Comparison of ENCODE assay signal across 8 mouse cellular contexts in the genomic region with DNA sequence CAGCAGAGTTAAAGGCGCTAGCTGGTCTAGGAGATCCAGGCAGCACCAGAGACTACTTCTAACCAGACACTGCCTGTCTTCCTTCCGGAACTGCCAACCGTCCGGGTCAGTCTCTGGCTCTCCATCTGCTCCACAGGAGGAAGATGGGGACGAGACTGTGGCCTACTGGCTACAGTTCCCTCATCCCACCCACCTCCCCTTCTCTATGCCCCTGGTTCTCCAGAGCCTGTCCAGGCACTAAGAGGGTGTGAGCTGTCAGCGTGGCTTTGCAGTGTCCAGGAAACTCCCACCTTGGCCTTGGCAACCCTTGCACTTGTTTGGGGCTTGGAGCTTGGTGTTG. TPM values are rescaled to one million over a fixed set of nuclear protein-coding genes. Genes with fewer than 3 reads are reported as not detected.
DNase-seq lines count a peak whose midpoint lies in the region; ATAC-seq and TF ChIP-seq lines count a peak whose summit lies in the region.

No protein-coding gene starts in this region.

- peak overlapping the region; percentile 18 for H3K9ac ChIP-seq in heart, adult 2 months (ENCODE audit: low read depth, low read length)
- H3K9ac ChIP-seq in liver, embryonic 14.5 days (replicated peaks), result no peak overlapping the region

- peaks cover 2% of the 10 kb centered on the region; the same call in 1 of the 2 replicates for H3K4me1 ChIP-seq in heart, adult 2 months (ENCODE audit: control insufficient read depth, insufficient read depth, low read length)
- H3K4me1 ChIP-seq in thymus, adult 2 months (replicated peaks; ENCODE audit: control insufficient read depth, insufficient read depth, low read length), result peaks cover 15% of the 10 kb centered on the region
- peaks cover 0 to 6% of the 10 kb centered on the region in 2 experiments; a peak in 2 of 4 replicates for H3K4me1 ChIP-seq in liver, embryonic 14.5 days (replicated peaks; ENCODE audit: control insufficient read depth in 2 of 2, insufficient read depth in 2 of 2, low read length in 1 of 2)

- peak overlapping the region; percentile 37 for H3K4me3 ChIP-seq in heart, adult 2 months
- H3K4me3 ChIP-seq in thymus, adult 2 months (ENCODE audit: control insufficient read depth, insufficient read depth, low read length), result peak overlapping the region; percentile 63
- H3K4me3 ChIP-seq in liver, embryonic 14.5 days (ENCODE audit: insufficient read depth in 1 of 2, low read depth in 2 of 2, low read length in 2 of 2), result peak overlapping the region; percentile 40 to 47

- TF ChIP-seq CTCF in heart, adult 2 months (IDR thresholded peaks at IDR 0.05), result no peak
- TF ChIP-seq CTCF in thymus, adult 2 months (IDR thresholded peaks at IDR 0.05; ENCODE audit: borderline replicate concordance, control insufficient read depth, extremely low read depth, insufficient read depth, low read length, poor library complexity), result no peak
- no peak for TF ChIP-seq CTCF in liver, embryonic 14.5 days (IDR thresholded peaks at IDR 0.05; ENCODE audit: low read depth)

- H3K36me3 ChIP-seq in heart, adult 2 months (ENCODE audit: control insufficient read depth, insufficient read depth, low read length), result no peaks in the 10 kb centered on the region
- no peaks in the 10 kb centered on the region for H3K36me3 ChIP-seq in thymus, adult 2 months (ENCODE audit: control insufficient read depth, insufficient read depth, low read length)
- H3K36me3 ChIP-seq in liver, embryonic 14.5 days (replicated peaks; ENCODE audit: control insufficient read depth, insufficient read depth, low read depth), result no peaks in the 10 kb centered on the region

- no peak for ATAC-seq in liver, embryonic 14.5 days (ENCODE audit: insufficient read depth)

- no peak overlapping the region for H3K27ac ChIP-seq in heart, adult 2 months
- H3K27ac ChIP-seq in thymus, adult 2 months (ENCODE audit: control insufficient read depth, insufficient read depth, low read length), result no peak overlapping the region
- no peak overlapping the region for H3K27ac ChIP-seq in liver, embryonic 14.5 days

- intact Hi-C loops in heart, adult 2 months (cut with DNase I), result no loop called here
- intact Hi-C loops in heart, postnatal 25 days (cut with DNase I), result no loop called here

- H3K79me2 ChIP-seq in heart, adult 2 months (replicated peaks; ENCODE audit: control insufficient read depth, insufficient read depth, low read length), result no peaks in the 10 kb centered on the region

- TF ChIP-seq EP300 in heart, adult 2 months (IDR thresholded peaks at IDR 0.05; ENCODE audit: insufficient read depth, low read depth, low read length), result no peak
- no peak for TF ChIP-seq EP300 in liver, embryonic 14.5 days (IDR thresholded peaks at IDR 0.05; ENCODE audit: low read depth)

- no peaks in the 10 kb centered on the region for H3K27me3 ChIP-seq in heart, adult 2 months (ENCODE audit: control insufficient read depth, insufficient read depth, low read length)
- no peaks in the 10 kb centered on the region for H3K27me3 ChIP-seq in thymus, adult 2 months (ENCODE audit: control insufficient read depth, insufficient read depth, low read length)
- H3K27me3 ChIP-seq in liver, embryonic 14.5 days (ENCODE audit: control insufficient read depth, insufficient read depth, low read length), result peaks cover 4% of the 10 kb centered on the region; the same call in 1 of the 2 replicates

- H3K4me2 ChIP-seq in liver, embryonic 14.5 days (ENCODE audit: low read depth), result peak overlapping the region; percentile 48

- H3K9me3 ChIP-seq in liver, embryonic 14.5 days (ENCODE audit: control insufficient read depth, low read length), result no peaks in the 10 kb centered on the region

- DNase-seq in heart, adult 2 months, result no peak
- DNase-seq in heart, postnatal 25 days (ENCODE audit: low spot score), result no peak
- DNase-seq in thymus, adult 2 months, result no peak
- DNase-seq in thymus, postnatal 0 days (ENCODE audit: low spot score), result no peak
- DNase-seq in liver, embryonic 14.5 days (ENCODE audit: low read depth in 3 of 3, low spot score in 3 of 3), result no peak
- no peak for DNase-seq in right cerebral cortex, postnatal 36 days (ENCODE audit: low spot score in 2 of 2)
- DNase-seq in adrenal gland, postnatal 25 days, result no peak
- DNase-seq in urinary bladder, postnatal 25 days (ENCODE audit: low spot score), result no peak

- WGBS in heart, adult 2 months, result 1% methylated on average over 6 of the region's 6 CpGs
- 1% methylated on average over 6 of the region's 6 CpGs for WGBS in thymus, adult 2 months
- 1% methylated on average over 6 of the region's 6 CpGs for WGBS in liver, embryonic 14.5 days (ENCODE audit: insufficient replicate concordance)

- no peak for TF ChIP-seq POLR2A in heart, adult 2 months (IDR thresholded peaks at IDR 0.05; ENCODE audit: insufficient read depth, low read depth, low read length)
- TF ChIP-seq POLR2A in thymus, adult 2 months (IDR thresholded peaks at IDR 0.05; ENCODE audit: control insufficient read depth, extremely low read depth, insufficient read depth, low read length, poor library complexity), result no peak

RNA-seq across cellular contexts. Expression of a gene that starts 1.8 kb away (rescaled TPM):
- under 1 TPM; 0.29 to 0.32 TPM for total RNA-seq in heart, adult 2 months (2021)
- polyA plus RNA-seq in heart, adult 2 months (2012; rRNA removed), result 0.41 and 0.56 TPM in 2 replicates
- total RNA-seq in heart, postnatal 25 days (2021), result under 1 TPM; 0.34 to 0.49 TPM
- 0.59 and 0.89 TPM in 2 replicates for polyA plus RNA-seq in thymus, adult 2 months (2012; rRNA removed)
- 19.1 and 23.8 TPM in 2 replicates for polyA plus RNA-seq in thymus, postnatal 0 days (2015; fragmentation: Nextera tagmentation; extraction: Ambion mirVana)
- polyA plus RNA-seq in liver, embryonic 14.5 days (2012; rRNA removed), result 0.57 and 0.70 TPM in 2 replicates
- polyA plus RNA-seq in liver, embryonic 14.5 days (2014; fragmentation: Nextera tagmentation; extraction: Ambion mirVana), result 9.2 and 9.5 TPM in 2 replicates
- 2.0 TPM in 2 replicates for total RNA-seq in adrenal gland, postnatal 25 days (2021)
